Mouse (Mus musculus): ENCODE measurements around the gene Tax1bp1. TPM values are rescaled to one million over a fixed set of nuclear protein-coding genes. Genes with fewer than 3 reads are reported as not detected.
A peak's percentile ranks its signal among the peaks of the same experiment; 100 is the strongest.
"Not testable (repeated sequence)": the region's sequence is repeated elsewhere in the genome, so short reads cannot be mapped to it uniquely, and the experiment has no call there.

The Tax1bp1 gene
- 98.3 and 111 TPM in 2 replicates for polyA plus RNA-seq (2015; fragmentation: Nextera tagmentation; extraction: Ambion mirVana)

- WGBS (ENCODE audit: insufficient replicate concordance), result 1% methylated on average over 38 of the region's 38 CpGs
- Histone ChIP-seq H3K9me3 (replicated peaks) (no peaks in the 10 kb centered on the region), H3K4me3 (replicated peaks) (peak within 1 kb of the TSS; percentile 97), H3K27ac (peak within 1 kb of the TSS; percentile 97), H3K27me3 (no peaks in the 10 kb centered on the region), H3K4me2 (peak within 1 kb of the TSS; percentile 77), H3K36me3 (no peaks in the 10 kb centered on the region), H3K4me1 (replicated peaks) (peaks cover 43% of the 10 kb centered on the region), H3K9ac (peak within 1 kb of the TSS; percentile 96)
- ATAC-seq (ENCODE audit: low read depth), result peak; percentile 97
- peak; percentile 92 for DNase-seq
These were observed at the start of gene Tax1bp1 for GRCm38 (mm10) chr6:52713104-52713896. Gene Tax1bp1, plus strand, starts transcription at chr6:52713729.

- Histone ChIP-seq H3K9me3 (replicated peaks) (no peaks in the 10 kb centered on the region), H3K27ac (no peak overlapping the region), H3K36me3 (no peaks in the 10 kb centered on the region), H3K27me3 (no peaks in the 10 kb centered on the region), H3K4me1 (replicated peaks) (no peaks in the 10 kb centered on the region), H3K9ac (no peak overlapping the region), H3K4me2 (no peak overlapping the region), H3K4me3 (replicated peaks) (no peak overlapping the region)
- DNase-seq (no peak), ATAC-seq (ENCODE audit: low read depth) (no peak)
- 61% methylated on average over 3 of the region's 3 CpGs for WGBS (ENCODE audit: insufficient replicate concordance)
These were observed 45.9 kb upstream of the Tax1bp1 start for GRCm38 (mm10) chr6:52667641-52668040.

- H3K4me2 ChIP-seq; H3K27me3 ChIP-seq; H3K27ac ChIP-seq; H3K36me3 ChIP-seq; H3K9me3 ChIP-seq (replicated peaks); H3K4me3 ChIP-seq (replicated peaks); DNase-seq; H3K9ac ChIP-seq; H3K4me1 ChIP-seq (replicated peaks); ATAC-seq (ENCODE audit: low read depth): not testable (repeated sequence)
- WGBS (ENCODE audit: insufficient replicate concordance), result 20% methylated on average over 2 of the region's 2 CpGs
These were observed 43.7 kb upstream of the Tax1bp1 start for GRCm38 (mm10) chr6:52669878-52670277.

- no peak for ATAC-seq (ENCODE audit: low read depth)
- DNase-seq, result no peak
- Histone ChIP-seq H3K4me3 (replicated peaks) (no peak overlapping the region), H3K9ac (no peak overlapping the region), H3K27me3 (no peaks in the 10 kb centered on the region), H3K4me2 (no peak overlapping the region), H3K27ac (no peak overlapping the region), H3K9me3 (replicated peaks) (no peaks in the 10 kb centered on the region), H3K36me3 (no peaks in the 10 kb centered on the region), H3K4me1 (replicated peaks) (no peaks in the 10 kb centered on the region)
- WGBS (ENCODE audit: insufficient replicate concordance), result 57% methylated on average over 8 of the region's 8 CpGs
These were observed 41.7 kb upstream of the Tax1bp1 start for GRCm38 (mm10) chr6:52671791-52672190.

GRCm38 (mm10) chr6:52672539-52672938, 41.0 kb upstream of the Tax1bp1 start:
- Histone ChIP-seq H3K27me3 (no peaks in the 10 kb centered on the region), H3K4me1 (replicated peaks) (no peaks in the 10 kb centered on the region), H3K9ac (no peak overlapping the region), H3K4me2 (no peak overlapping the region), H3K36me3 (no peaks in the 10 kb centered on the region), H3K9me3 (replicated peaks) (no peaks in the 10 kb centered on the region), H3K4me3 (replicated peaks) (no peak overlapping the region), H3K27ac (no peak overlapping the region)
- no peak for DNase-seq
- 26% methylated on average over 2 of the region's 2 CpGs for WGBS (ENCODE audit: insufficient replicate concordance)
- ATAC-seq (ENCODE audit: low read depth), result no peak

GRCm38 (mm10) chr6:52673706-52674105, 39.8 kb upstream of the Tax1bp1 start:
- Histone ChIP-seq H3K36me3 (no peaks in the 10 kb centered on the region), H3K27ac (no peak overlapping the region), H3K9ac (no peak overlapping the region), H3K27me3 (no peaks in the 10 kb centered on the region), H3K9me3 (replicated peaks) (no peaks in the 10 kb centered on the region), H3K4me3 (replicated peaks) (no peak overlapping the region), H3K4me1 (replicated peaks) (no peaks in the 10 kb centered on the region), H3K4me2 (no peak overlapping the region)
- no peak for ATAC-seq (ENCODE audit: low read depth)
- 71% methylated on average over 7 of the region's 7 CpGs for WGBS (ENCODE audit: insufficient replicate concordance)
- DNase-seq, result no peak

GRCm38 (mm10) chr6:52674541-52674940, 39.0 kb upstream of the Tax1bp1 start:
- Histone ChIP-seq H3K4me1 (replicated peaks) (no peaks in the 10 kb centered on the region), H3K9me3 (replicated peaks) (no peaks in the 10 kb centered on the region), H3K36me3 (no peaks in the 10 kb centered on the region), H3K4me2 (no peak overlapping the region), H3K27me3 (no peaks in the 10 kb centered on the region), H3K9ac (no peak overlapping the region), H3K4me3 (replicated peaks) (no peak overlapping the region), H3K27ac (no peak overlapping the region)
- no peak for DNase-seq
- WGBS (ENCODE audit: insufficient replicate concordance), result 68% methylated on average over 12 of the region's 12 CpGs
- ATAC-seq (ENCODE audit: low read depth), result no peak

GRCm38 (mm10) chr6:52675222-52675921, 38.2 kb upstream of the Tax1bp1 start:
- Histone ChIP-seq H3K9ac (no peak overlapping the region), H3K4me3 (replicated peaks) (no peak overlapping the region), H3K27me3 (no peaks in the 10 kb centered on the region), H3K27ac (no peak overlapping the region), H3K36me3 (no peaks in the 10 kb centered on the region), H3K4me1 (replicated peaks) (peaks cover 1% of the 10 kb centered on the region; the same call in 1 of the 2 replicates), H3K4me2 (no peak overlapping the region), H3K9me3 (replicated peaks) (no peaks in the 10 kb centered on the region)
- 54% methylated on average over 4 of the region's 4 CpGs for WGBS (ENCODE audit: insufficient replicate concordance)
- no peak for DNase-seq
- ATAC-seq (ENCODE audit: low read depth), result no peak

- not testable (repeated sequence) for H3K4me1 ChIP-seq (replicated peaks); DNase-seq; ATAC-seq (ENCODE audit: low read depth); H3K9me3 ChIP-seq (replicated peaks); H3K27me3 ChIP-seq; H3K4me2 ChIP-seq; H3K27ac ChIP-seq; H3K4me3 ChIP-seq (replicated peaks); H3K9ac ChIP-seq; H3K36me3 ChIP-seq
- WGBS (ENCODE audit: insufficient replicate concordance), result 56% methylated on average over 4 of the region's 4 CpGs
These were observed 36.0 kb upstream of the Tax1bp1 start for GRCm38 (mm10) chr6:52677534-52677933.

GRCm38 (mm10) chr6:52679565-52679964, 34.0 kb upstream of the Tax1bp1 start:
- Histone ChIP-seq H3K27me3 (no peaks in the 10 kb centered on the region), H3K9me3 (replicated peaks) (no peaks in the 10 kb centered on the region), H3K27ac (no peak overlapping the region), H3K4me3 (replicated peaks) (no peak overlapping the region), H3K4me2 (no peak overlapping the region), H3K4me1 (replicated peaks) (peaks cover 8% of the 10 kb centered on the region; the same call in 1 of the 2 replicates), H3K9ac (no peak overlapping the region), H3K36me3 (no peaks in the 10 kb centered on the region)
- DNase-seq (no peak), ATAC-seq (ENCODE audit: low read depth) (no peak)
- WGBS (ENCODE audit: insufficient replicate concordance), result 65% methylated on average over 9 of the region's 9 CpGs

- H3K4me3 ChIP-seq (replicated peaks), result no peak overlapping the region
- no peaks in the 10 kb centered on the region for H3K27me3 ChIP-seq
- no peak overlapping the region for H3K27ac ChIP-seq
- ATAC-seq (ENCODE audit: low read depth) (no peak), DNase-seq (no peak)
- H3K4me2 ChIP-seq, result no peak overlapping the region
- H3K9me3 ChIP-seq (replicated peaks), result no peaks in the 10 kb centered on the region
- no peaks in the 10 kb centered on the region for H3K36me3 ChIP-seq
- H3K9ac ChIP-seq, result no peak overlapping the region
- peaks cover 8% of the 10 kb centered on the region; the same call in 1 of the 2 replicates for H3K4me1 ChIP-seq (replicated peaks)
- WGBS (ENCODE audit: insufficient replicate concordance), result 52% methylated on average over 8 of the region's 8 CpGs
These were observed 33.0 kb upstream of the Tax1bp1 start for GRCm38 (mm10) chr6:52680458-52681032.

Measured in liver, embryonic 13.5 days (tissue).